Mouse (Mus musculus) spleen, adult 12 weeks (tissue): ENCODE measurements at regions not wholly inside any gene's neighbourhood (a gene's known extent, or its start where the extent isn't known, plus 50 kb on each side); places are given as distances from the start of the nearest gene placed in this dataset.
"Not testable (repeated sequence)": the region's sequence is repeated elsewhere in the genome, so short reads cannot be mapped to it uniquely, and the experiment has no call there.

Experiments
- DNase-seq: peaks from one replicate; pipeline ENCODE4 v3.0.0; 2022; ENCODE audit warnings: low spot score

- no peak for DNase-seq
Measured at GRCm38 (mm10) chr7:75360874-75361273, 51.8 kb upstream of the Sv2b start.

- no peak for DNase-seq
Measured at GRCm38 (mm10) chr7:75362541-75362940, 53.5 kb upstream of the Sv2b start.

GRCm38 (mm10) chr7:75365480-75365879 is 56.4 kb upstream of the Sv2b start:
- DNase-seq = no peak

GRCm38 (mm10) chr7:75366285-75366882 is 57.3 kb upstream of the Sv2b start:
- DNase-seq = peak; percentile 43

- no peak for DNase-seq
Measured at GRCm38 (mm10) chr7:75368315-75368714, 59.3 kb upstream of the Sv2b start.

GRCm38 (mm10) chr7:75369366-75369765 is 60.3 kb upstream of the Sv2b start:
- DNase-seq = no peak

GRCm38 (mm10) chr7:75370595-75371519 is 61.8 kb upstream of the Sv2b start:
- DNase-seq = peak; percentile 46

GRCm38 (mm10) chr7:75371520-75371876 is 62.4 kb upstream of the Sv2b start:
- DNase-seq = no peak

GRCm38 (mm10) chr7:75371991-75372390 is 62.9 kb upstream of the Sv2b start:
- DNase-seq = peak; percentile 44

GRCm38 (mm10) chr7:75372892-75373444 is 63.9 kb upstream of the Sv2b start:
- DNase-seq = no peak

GRCm38 (mm10) chr7:75374506-75374905 is 65.4 kb upstream of the Sv2b start:
- no peak for DNase-seq

- DNase-seq = no peak
Measured at GRCm38 (mm10) chr7:75379595-75379994, 70.5 kb upstream of the Sv2b start.

GRCm38 (mm10) chr7:75384506-75384911 is 70.8 kb upstream of the Akap13 start:
- no peak for DNase-seq

- no peak for DNase-seq
Measured at GRCm38 (mm10) chr7:75387033-75387432, 68.3 kb upstream of the Akap13 start.

GRCm38 (mm10) chr7:75387821-75388431 is 67.4 kb upstream of the Akap13 start:
- peak; percentile 2 for DNase-seq

GRCm38 (mm10) chr7:75390162-75390561 is 65.2 kb upstream of the Akap13 start:
- peak; percentile 6 for DNase-seq

- DNase-seq = no peak
Measured at GRCm38 (mm10) chr7:75392783-75393182, 62.6 kb upstream of the Akap13 start.

- no peak for DNase-seq
Measured at GRCm38 (mm10) chr7:75393466-75393865, 61.9 kb upstream of the Akap13 start.

- no peak for DNase-seq
Measured at GRCm38 (mm10) chr7:75394866-75395580, 60.3 kb upstream of the Akap13 start.

GRCm38 (mm10) chr7:75397559-75397958 is 57.8 kb upstream of the Akap13 start:
- no peak for DNase-seq

- DNase-seq = not testable (repeated sequence)
Measured at GRCm38 (mm10) chr7:75398480-75398879, 56.9 kb upstream of the Akap13 start.
